Mouse (Mus musculus): ENCODE measurements at regions not wholly inside any gene's neighbourhood (a gene's known extent, or its start where the extent isn't known, plus 50 kb on each side); places are given as distances from the start of the nearest gene placed in this dataset.

- no peak overlapping the region for H3K9ac ChIP-seq (ENCODE audit: low read depth, low read length)
- H3K9me3 ChIP-seq (ENCODE audit: control insufficient read depth): no peaks in the 10 kb centered on the region
- no peak overlapping the region for H3K4me3 ChIP-seq (ENCODE audit: low read depth, low read length)
- H3K36me3 ChIP-seq (ENCODE audit: control insufficient read depth, insufficient read depth): no peaks in the 10 kb centered on the region
- TF ChIP-seq CTCF (IDR thresholded peaks at IDR 0.05; ENCODE audit: low read depth): no peak
- H3K4me2 ChIP-seq (replicated peaks; ENCODE audit: low read depth): no peak overlapping the region
- WGBS: 92% methylated on average over 1 of the region's 1 CpGs
- H3K27ac ChIP-seq (ENCODE audit: low read depth, low read length): no peak overlapping the region
- ATAC-seq: no peak
- no peaks in the 10 kb centered on the region for H3K4me1 ChIP-seq (replicated peaks; ENCODE audit: control insufficient read depth, insufficient read depth, low read length)
- H3K27me3 ChIP-seq (replicated peaks; ENCODE audit: control insufficient read depth, insufficient read depth, low read length): no peaks in the 10 kb centered on the region
Observed at GRCm38 (mm10) chr9:87850133-87850532, 119.1 kb upstream of the Tbx18 start.

- no peaks in the 10 kb centered on the region for H3K36me3 ChIP-seq (ENCODE audit: control insufficient read depth, insufficient read depth)
- TF ChIP-seq CTCF (IDR thresholded peaks at IDR 0.05; ENCODE audit: low read depth): no peak
- no peak overlapping the region for H3K9ac ChIP-seq (ENCODE audit: low read depth, low read length)
- H3K4me3 ChIP-seq (ENCODE audit: low read depth, low read length): no peak overlapping the region
- H3K27ac ChIP-seq (ENCODE audit: low read depth, low read length): no peak overlapping the region
- no peak overlapping the region for H3K4me2 ChIP-seq (replicated peaks; ENCODE audit: low read depth)
- no peaks in the 10 kb centered on the region for H3K4me1 ChIP-seq (replicated peaks; ENCODE audit: control insufficient read depth, insufficient read depth, low read length)
- WGBS: 56% methylated on average over 1 of the region's 1 CpGs
- H3K9me3 ChIP-seq (ENCODE audit: control insufficient read depth): no peaks in the 10 kb centered on the region
- H3K27me3 ChIP-seq (replicated peaks; ENCODE audit: control insufficient read depth, insufficient read depth, low read length): no peaks in the 10 kb centered on the region
- ATAC-seq: no peak
Observed at GRCm38 (mm10) chr9:87861588-87861987, 130.5 kb upstream of the Tbx18 start.

GRCm38 (mm10) chr9:87865236-87865635 lies 134.2 kb upstream of the Tbx18 start:
- H3K4me3 ChIP-seq (ENCODE audit: low read depth, low read length): no peak overlapping the region
- H3K9me3 ChIP-seq (ENCODE audit: control insufficient read depth): no peaks in the 10 kb centered on the region
- 86% methylated on average over 6 of the region's 6 CpGs for WGBS
- no peak for ATAC-seq
- no peak overlapping the region for H3K4me2 ChIP-seq (replicated peaks; ENCODE audit: low read depth)
- no peaks in the 10 kb centered on the region for H3K4me1 ChIP-seq (replicated peaks; ENCODE audit: control insufficient read depth, insufficient read depth, low read length)
- no peak for TF ChIP-seq CTCF (IDR thresholded peaks at IDR 0.05; ENCODE audit: low read depth)
- no peak overlapping the region for H3K9ac ChIP-seq (ENCODE audit: low read depth, low read length)
- H3K27me3 ChIP-seq (replicated peaks; ENCODE audit: control insufficient read depth, insufficient read depth, low read length): no peaks in the 10 kb centered on the region
- no peaks in the 10 kb centered on the region for H3K36me3 ChIP-seq (ENCODE audit: control insufficient read depth, insufficient read depth)
- no peak overlapping the region for H3K27ac ChIP-seq (ENCODE audit: low read depth, low read length)

- Histone ChIP-seq H3K4me1 (replicated peaks; ENCODE audit: control insufficient read depth, insufficient read depth, low read length) (no peaks in the 10 kb centered on the region), H3K27ac (ENCODE audit: low read depth, low read length) (no peak overlapping the region), H3K9ac (ENCODE audit: low read depth, low read length) (no peak overlapping the region), H3K27me3 (replicated peaks; ENCODE audit: control insufficient read depth, insufficient read depth, low read length) (no peaks in the 10 kb centered on the region), H3K4me2 (replicated peaks; ENCODE audit: low read depth) (no peak overlapping the region), H3K9me3 (ENCODE audit: control insufficient read depth) (no peaks in the 10 kb centered on the region), H3K36me3 (ENCODE audit: control insufficient read depth, insufficient read depth) (no peaks in the 10 kb centered on the region), H3K4me3 (ENCODE audit: low read depth, low read length) (no peak overlapping the region)
- ATAC-seq: no peak
- no peak for TF ChIP-seq CTCF (IDR thresholded peaks at IDR 0.05; ENCODE audit: low read depth)
- WGBS: 77% methylated on average over 6 of the region's 6 CpGs
Observed at GRCm38 (mm10) chr9:87872384-87872905, 141.4 kb upstream of the Tbx18 start.

GRCm38 (mm10) chr9:87882587-87882986 lies 151.5 kb upstream of the Tbx18 start:
- 68% methylated on average over 1 of the region's 1 CpGs for WGBS
- no peak overlapping the region for H3K4me3 ChIP-seq (ENCODE audit: low read depth, low read length)

GRCm38 (mm10) chr9:87883069-87883468 lies 152.0 kb upstream of the Tbx18 start:
- no peak for TF ChIP-seq CTCF (IDR thresholded peaks at IDR 0.05; ENCODE audit: low read depth)

More at GRCm38 (mm10) chr9:87882587-87882986, 151.5 kb upstream of the Tbx18 start:
- Histone ChIP-seq H3K4me2 (replicated peaks; ENCODE audit: low read depth) (no peak overlapping the region), H3K4me1 (replicated peaks; ENCODE audit: control insufficient read depth, insufficient read depth, low read length) (no peaks in the 10 kb centered on the region), H3K27ac (ENCODE audit: low read depth, low read length) (no peak overlapping the region), H3K9ac (ENCODE audit: low read depth, low read length) (no peak overlapping the region), H3K9me3 (ENCODE audit: control insufficient read depth) (no peaks in the 10 kb centered on the region), H3K36me3 (ENCODE audit: control insufficient read depth, insufficient read depth) (no peaks in the 10 kb centered on the region), H3K27me3 (replicated peaks; ENCODE audit: control insufficient read depth, insufficient read depth, low read length) (no peaks in the 10 kb centered on the region)
- no peak for ATAC-seq
- TF ChIP-seq CTCF (IDR thresholded peaks at IDR 0.05; ENCODE audit: low read depth): no peak

GRCm38 (mm10) chr9:87894051-87894450 lies 163.0 kb upstream of the Tbx18 start:
- H3K4me3 ChIP-seq (ENCODE audit: low read depth, low read length): no peak overlapping the region
- H3K27ac ChIP-seq (ENCODE audit: low read depth, low read length): no peak overlapping the region
- no peak overlapping the region for H3K4me2 ChIP-seq (replicated peaks; ENCODE audit: low read depth)
- no peaks in the 10 kb centered on the region for H3K9me3 ChIP-seq (ENCODE audit: control insufficient read depth)
- no peak for ATAC-seq
- H3K36me3 ChIP-seq (ENCODE audit: control insufficient read depth, insufficient read depth): no peaks in the 10 kb centered on the region
- no peak for TF ChIP-seq CTCF (IDR thresholded peaks at IDR 0.05; ENCODE audit: low read depth)
- no peaks in the 10 kb centered on the region for H3K27me3 ChIP-seq (replicated peaks; ENCODE audit: control insufficient read depth, insufficient read depth, low read length)
- WGBS: 42% methylated on average over 4 of the region's 4 CpGs
- H3K9ac ChIP-seq (ENCODE audit: low read depth, low read length): no peak overlapping the region
- H3K4me1 ChIP-seq (replicated peaks; ENCODE audit: control insufficient read depth, insufficient read depth, low read length): no peaks in the 10 kb centered on the region

More at GRCm38 (mm10) chr9:87883069-87883468, 152.0 kb upstream of the Tbx18 start:
- Histone ChIP-seq H3K36me3 (ENCODE audit: control insufficient read depth, insufficient read depth) (no peaks in the 10 kb centered on the region), H3K4me2 (replicated peaks; ENCODE audit: low read depth) (no peak overlapping the region), H3K27me3 (replicated peaks; ENCODE audit: control insufficient read depth, insufficient read depth, low read length) (no peaks in the 10 kb centered on the region), H3K4me3 (ENCODE audit: low read depth, low read length) (no peak overlapping the region), H3K9me3 (ENCODE audit: control insufficient read depth) (no peaks in the 10 kb centered on the region), H3K9ac (ENCODE audit: low read depth, low read length) (no peak overlapping the region), H3K27ac (ENCODE audit: low read depth, low read length) (no peak overlapping the region), H3K4me1 (replicated peaks; ENCODE audit: control insufficient read depth, insufficient read depth, low read length) (no peaks in the 10 kb centered on the region)
- no peak for ATAC-seq
